Mouse (Mus musculus) lung, adult 2 months (tissue): Measurements from ENCODE around the gene Slc6a1.

Experiments used
- CTCF ChIP-seq: fragments of 200-500 bp; IDR thresholded peaks from 2 replicates; pipeline ENCODE4 v1.5.1; 2011; ENCODE audit warnings: mild to moderate bottlenecking, low read length, control low read depth; ENCODE audit not compliant: insufficient read depth
- POLR2A ChIP-seq: fragments of 200-500 bp; IDR thresholded peaks from 2 replicates; pipeline ENCODE4 v1.6.1; 2011; ENCODE audit warnings: low read depth, mild to moderate bottlenecking, control low read depth, low read length, borderline replicate concordance; ENCODE audit errors: extremely low read depth

DNA sequence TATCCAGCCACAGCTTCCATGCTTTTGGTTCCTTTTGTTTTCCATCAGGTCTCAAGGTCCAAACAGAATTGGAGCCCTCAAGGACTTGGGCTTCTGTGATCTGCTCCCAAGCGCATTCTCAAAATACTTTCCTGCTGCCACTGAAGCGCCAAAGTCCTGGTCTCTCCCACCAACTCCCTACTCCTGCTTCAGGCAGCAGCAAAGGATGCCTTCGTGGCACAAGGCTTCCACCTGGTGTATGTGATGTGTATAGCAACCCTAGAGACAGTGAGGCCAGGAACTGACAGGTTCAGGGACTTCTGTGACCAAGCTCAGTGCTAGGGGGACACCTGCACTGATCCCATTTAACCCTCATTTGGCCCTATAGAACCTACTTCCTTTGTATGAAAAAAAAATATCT is 61.3 kb downstream of the Slc6a1 start:
- TF ChIP-seq POLR2A: no peak
- peak; percentile 50; the same call in 1 of the 2 replicates for TF ChIP-seq CTCF
